Mouse (Mus musculus): ENCODE data around the gene 4930539E08Rik. TPM values are rescaled to one million over a fixed set of nuclear protein-coding genes. Genes with fewer than 3 reads are reported as not detected.

4930539E08Rik gene
- total RNA-seq (2017) = 0.12 and 0.23 TPM in 2 replicates

- ATAC-seq (ENCODE audit: extremely low read depth, insufficient number of reproducible peaks, low FRiP score, poor library complexity, severe bottlenecking) = no peak
Observed at GRCm38 (mm10) chr17:28915060-28915628, at the start of gene 4930539E08Rik. 4930539E08Rik (minus strand) TSS chr17:28915324.

- ATAC-seq (ENCODE audit: extremely low read depth, insufficient number of reproducible peaks, low FRiP score, poor library complexity, severe bottlenecking) = no peak
Observed at GRCm38 (mm10) chr17:28961596-28961995, 46.5 kb upstream of the 4930539E08Rik start.

GRCm38 (mm10) chr17:28960597-28960996 is 45.5 kb upstream of the 4930539E08Rik start:
- ATAC-seq (ENCODE audit: extremely low read depth, insufficient number of reproducible peaks, low FRiP score, poor library complexity, severe bottlenecking) = no peak

GRCm38 (mm10) chr17:28954416-28954815 is 39.3 kb upstream of the 4930539E08Rik start:
- ATAC-seq (ENCODE audit: extremely low read depth, insufficient number of reproducible peaks, low FRiP score, poor library complexity, severe bottlenecking) = no peak

GRCm38 (mm10) chr17:28953251-28953650 is 38.1 kb upstream of the 4930539E08Rik start:
- ATAC-seq (ENCODE audit: extremely low read depth, insufficient number of reproducible peaks, low FRiP score, poor library complexity, severe bottlenecking) = no peak

- ATAC-seq (ENCODE audit: extremely low read depth, insufficient number of reproducible peaks, low FRiP score, poor library complexity, severe bottlenecking) = peak; percentile 68
Observed at GRCm38 (mm10) chr17:28951831-28952799, 37.0 kb upstream of the 4930539E08Rik start, which contains the start of gene Kctd20. Kctd20 (plus strand) TSS chr17:28951950.

GRCm38 (mm10) chr17:28950751-28951150 is 35.6 kb upstream of the 4930539E08Rik start:
- no peak for ATAC-seq (ENCODE audit: extremely low read depth, insufficient number of reproducible peaks, low FRiP score, poor library complexity, severe bottlenecking)

GRCm38 (mm10) chr17:28948661-28949060 is 33.5 kb upstream of the 4930539E08Rik start:
- no peak for ATAC-seq (ENCODE audit: extremely low read depth, insufficient number of reproducible peaks, low FRiP score, poor library complexity, severe bottlenecking)

- ATAC-seq (ENCODE audit: extremely low read depth, insufficient number of reproducible peaks, low FRiP score, poor library complexity, severe bottlenecking) = no peak
Observed at GRCm38 (mm10) chr17:28947011-28947939, 32.2 kb upstream of the 4930539E08Rik start.

- ATAC-seq (ENCODE audit: extremely low read depth, insufficient number of reproducible peaks, low FRiP score, poor library complexity, severe bottlenecking) = no peak
Observed at GRCm38 (mm10) chr17:28944481-28944880, 29.4 kb upstream of the 4930539E08Rik start.

- no peak for ATAC-seq (ENCODE audit: extremely low read depth, insufficient number of reproducible peaks, low FRiP score, poor library complexity, severe bottlenecking)
Observed at GRCm38 (mm10) chr17:28943740-28944139, 28.6 kb upstream of the 4930539E08Rik start, which contains the start of gene Pxt1. Pxt1 (minus strand) TSS chr17:28943840.

GRCm38 (mm10) chr17:28942101-28942500 is 27.0 kb upstream of the 4930539E08Rik start:
- no peak for ATAC-seq (ENCODE audit: extremely low read depth, insufficient number of reproducible peaks, low FRiP score, poor library complexity, severe bottlenecking)

- no peak for ATAC-seq (ENCODE audit: extremely low read depth, insufficient number of reproducible peaks, low FRiP score, poor library complexity, severe bottlenecking)
Observed at GRCm38 (mm10) chr17:28940776-28941555, 25.8 kb upstream of the 4930539E08Rik start.

- peak; percentile 58; the same call in 1 of the 2 replicates for ATAC-seq (ENCODE audit: extremely low read depth, insufficient number of reproducible peaks, low FRiP score, poor library complexity, severe bottlenecking)
Observed at GRCm38 (mm10) chr17:28936622-28937345, 21.7 kb upstream of the 4930539E08Rik start.

- ATAC-seq (ENCODE audit: extremely low read depth, insufficient number of reproducible peaks, low FRiP score, poor library complexity, severe bottlenecking) = no peak
Observed at GRCm38 (mm10) chr17:28936133-28936532, 21.0 kb upstream of the 4930539E08Rik start.

GRCm38 (mm10) chr17:28934120-28934916 is 19.2 kb upstream of the 4930539E08Rik start:
- no peak for ATAC-seq (ENCODE audit: extremely low read depth, insufficient number of reproducible peaks, low FRiP score, poor library complexity, severe bottlenecking)

- no peak for ATAC-seq (ENCODE audit: extremely low read depth, insufficient number of reproducible peaks, low FRiP score, poor library complexity, severe bottlenecking)
Observed at GRCm38 (mm10) chr17:28932274-28932673, 17.1 kb upstream of the 4930539E08Rik start.
